Mouse (Mus musculus): ENCODE measurements around the gene Arhgef17.

GRCm38 (mm10) chr7:100933520-100933919 is 1.6 kb upstream of the Arhgef17 start:
- no peak for TF ChIP-seq CTCF (IDR thresholded peaks at IDR 0.05; ENCODE audit: borderline replicate concordance, insufficient read depth, low read depth, low read length)
- TF ChIP-seq POLR2A (IDR thresholded peaks at IDR 0.05; ENCODE audit: borderline replicate concordance, insufficient read depth, low read length), result no peak

Data from cerebellum, adult 2 months (tissue).